Mouse (Mus musculus): ENCODE results near the gene Ehmt1.

Gene Ehmt1

DNA sequence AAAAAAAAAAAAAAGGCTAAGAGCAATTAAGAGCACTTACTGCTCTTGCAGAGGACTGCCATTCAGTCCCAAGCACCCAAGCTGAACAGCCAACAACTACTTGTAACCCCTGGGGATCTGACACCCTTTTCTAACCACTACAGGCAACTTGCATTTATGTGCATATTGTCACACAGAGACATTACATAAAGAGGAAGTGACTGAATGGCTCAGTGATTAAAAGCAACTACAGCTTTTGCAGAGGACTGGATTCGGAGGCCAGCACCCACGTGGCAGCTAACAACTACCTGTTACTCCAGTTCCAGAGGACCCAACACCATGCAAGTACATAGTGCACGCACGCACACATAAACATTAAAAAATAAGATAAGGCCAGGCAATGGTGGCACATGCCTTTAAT, 8.9 kb downstream of the Ehmt1 start:
- no peak for DNase-seq

DNA sequence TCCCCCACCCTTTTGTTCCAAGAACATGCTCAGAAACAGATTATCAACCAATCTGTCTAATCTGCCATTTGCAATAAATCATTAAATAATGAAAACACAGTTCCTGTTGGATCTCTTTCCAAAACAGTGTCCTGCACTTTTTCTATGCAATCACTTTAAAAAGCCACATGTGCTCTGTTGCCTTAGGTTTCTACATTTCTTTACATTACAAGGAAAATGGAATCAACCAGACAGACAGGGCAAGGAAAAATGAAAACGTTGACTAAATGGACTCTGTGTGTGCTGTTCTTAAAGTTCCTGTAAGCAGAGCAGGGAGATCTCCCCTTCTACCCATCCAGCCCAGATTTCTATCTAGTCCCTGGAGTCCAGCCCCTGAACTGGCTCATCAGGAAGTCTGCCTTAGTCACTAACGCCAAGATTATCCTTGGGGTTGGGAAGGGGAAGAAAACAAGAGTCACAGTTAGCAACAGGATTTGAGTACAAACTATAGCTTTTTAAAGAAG, 13.7 kb downstream of the Ehmt1 start:
- DNase-seq: no peak

DNA sequence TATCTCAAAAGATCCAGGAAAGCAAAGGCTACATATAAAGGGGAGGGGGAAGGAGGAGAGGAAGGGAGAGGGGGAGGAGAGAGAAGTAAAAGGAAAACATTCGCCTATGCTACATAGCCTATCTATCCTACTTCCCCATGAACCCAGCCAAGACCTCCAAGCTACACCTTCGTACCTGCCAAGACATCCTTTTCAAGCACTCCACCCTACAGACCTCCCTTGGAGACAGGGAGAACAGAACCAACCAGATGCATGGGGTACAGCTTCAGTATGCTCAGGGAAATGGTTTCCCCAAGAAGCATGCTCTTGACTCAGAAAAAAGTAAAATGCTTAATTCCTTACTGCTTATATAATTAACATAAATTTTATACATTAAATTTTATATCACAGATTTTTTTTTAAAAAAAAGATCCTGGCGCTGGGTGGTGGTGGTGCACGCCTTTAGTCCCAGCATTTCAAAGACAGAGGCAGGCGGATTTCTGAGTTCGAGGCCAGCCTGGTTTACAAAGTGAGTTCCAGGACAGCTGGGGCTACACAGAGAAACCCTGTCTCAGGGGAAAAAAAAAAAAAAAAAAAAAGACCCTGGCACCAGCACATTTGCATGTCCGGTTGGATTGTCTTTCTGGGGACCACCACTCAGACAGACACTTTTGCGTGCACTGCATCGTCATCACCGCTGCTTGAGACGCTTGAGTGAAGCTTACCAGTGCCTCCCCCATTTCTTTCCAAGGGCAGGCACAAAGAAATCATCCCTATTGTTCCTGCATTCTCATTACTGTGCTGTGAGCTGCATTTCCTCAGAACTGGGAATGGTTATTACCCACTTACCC, 14.4 kb downstream of the Ehmt1 start:
- no peak for DNase-seq

DNA sequence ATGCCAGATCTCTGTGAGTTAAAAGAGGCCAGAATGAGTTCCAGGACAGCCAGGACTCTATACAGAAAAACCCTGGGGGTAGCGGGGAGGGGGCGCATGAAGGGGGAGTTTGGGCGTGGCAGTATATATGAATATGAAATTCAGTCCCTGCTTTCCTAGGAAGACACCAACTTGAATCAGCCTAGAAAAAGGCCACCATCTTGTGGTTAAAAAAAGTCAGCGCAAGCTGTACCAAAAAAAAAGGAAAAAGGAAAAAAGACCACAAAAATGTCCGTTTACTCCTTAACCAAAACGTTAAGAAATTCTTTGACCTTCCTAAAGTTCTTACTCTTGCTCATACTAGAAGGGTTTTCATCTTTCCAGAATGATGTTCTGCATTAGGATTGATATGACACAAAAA, 16.4 kb downstream of the Ehmt1 start:
- no peak for DNase-seq

DNA sequence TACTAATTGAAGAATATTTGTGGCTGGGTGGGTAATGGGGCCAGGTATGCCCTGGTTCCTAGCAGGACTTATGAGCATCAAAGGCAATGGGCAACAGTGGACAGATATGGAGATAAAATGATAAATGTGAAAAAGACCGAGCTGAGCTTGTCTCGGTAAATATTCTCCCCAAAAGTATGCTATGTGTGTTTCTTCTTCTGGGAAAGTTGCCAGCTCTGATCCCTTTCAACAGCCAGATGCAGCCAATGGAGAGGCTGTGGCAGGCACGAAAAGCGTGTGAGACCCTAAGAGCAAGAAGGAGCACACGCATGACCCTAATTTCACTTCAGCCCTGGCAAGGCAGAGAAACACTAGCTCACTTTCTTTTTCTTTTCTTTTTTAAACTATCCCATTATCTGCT, 18.4 kb downstream of the Ehmt1 start:
- no peak for DNase-seq

DNA sequence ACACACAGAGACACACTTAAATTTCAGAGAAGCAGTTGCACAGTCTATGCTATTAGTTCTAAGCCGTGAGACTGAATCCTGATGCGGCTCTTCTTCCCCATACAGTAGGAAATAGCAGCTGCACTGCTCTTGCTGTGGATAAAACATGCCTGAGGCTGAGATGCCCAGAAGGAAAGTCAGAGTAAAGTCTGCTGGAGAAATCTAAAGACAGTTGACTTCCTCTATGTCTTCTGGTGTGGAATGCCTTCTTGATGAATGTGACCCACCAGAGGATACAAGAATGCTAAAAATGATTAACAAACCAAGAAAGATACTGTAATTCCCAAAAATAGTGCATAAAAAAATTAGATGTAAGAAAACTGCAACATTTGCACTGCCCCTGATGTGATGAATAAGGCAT, 20.1 kb downstream of the Ehmt1 start:
- no peak for DNase-seq

DNA sequence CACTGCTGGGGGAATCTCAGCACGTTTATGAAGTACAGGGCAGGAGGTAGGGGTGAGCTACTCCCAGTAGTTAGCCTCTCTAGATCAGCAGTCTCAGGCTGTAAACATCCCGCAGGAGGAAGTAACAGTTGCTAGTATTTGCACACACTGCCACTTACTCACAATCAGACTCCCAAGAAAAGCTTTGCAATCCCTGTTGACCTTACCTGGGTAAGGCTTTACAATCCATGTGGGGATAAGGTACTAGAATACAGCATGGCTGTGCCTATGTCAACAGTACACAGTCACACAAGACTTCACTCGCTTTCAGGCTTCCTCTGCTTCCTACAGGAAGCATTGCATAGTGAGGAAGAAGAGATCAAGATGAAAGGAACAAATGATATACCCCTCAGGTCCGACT, 22.7 kb downstream of the Ehmt1 start:
- no peak for DNase-seq

DNA sequence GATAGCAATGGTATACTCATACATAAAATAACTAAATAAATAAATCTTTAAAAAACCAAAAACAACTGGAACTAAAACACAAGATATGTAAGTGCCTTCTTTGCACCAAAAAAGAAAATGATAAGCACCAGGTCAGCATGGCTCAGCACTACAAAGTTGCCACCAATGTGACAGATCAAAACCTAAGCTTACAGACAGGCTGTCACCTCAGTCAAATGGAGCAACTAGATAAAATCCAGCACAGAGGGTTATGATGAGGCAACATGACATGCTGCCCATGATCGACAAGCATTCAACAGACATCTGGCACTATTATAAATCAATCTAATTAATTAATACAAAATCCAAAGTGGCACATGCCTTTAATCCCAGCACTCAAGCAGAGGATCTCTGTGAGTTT, 25.2 kb downstream of the Ehmt1 start:
- DNase-seq: no peak

DNA sequence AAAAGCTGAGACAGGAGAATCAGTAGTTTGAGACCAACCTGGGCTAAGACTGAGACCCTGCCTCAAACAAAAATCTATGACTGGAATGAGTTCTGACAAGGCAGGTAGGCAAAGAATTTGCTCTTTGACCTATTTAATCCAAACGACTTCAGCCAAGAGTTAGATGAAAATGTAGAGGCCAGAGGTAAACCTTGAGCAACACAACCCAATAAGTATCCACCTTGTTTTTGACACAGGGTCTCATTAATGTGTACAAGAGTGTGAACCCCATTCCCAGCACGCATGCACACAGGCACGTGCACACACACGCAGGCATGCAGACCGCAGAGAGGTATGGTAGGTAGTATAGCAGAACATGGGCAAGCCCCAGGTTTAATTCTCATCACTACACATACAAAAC, 27.1 kb downstream of the Ehmt1 start:
- DNase-seq: no peak

DNA sequence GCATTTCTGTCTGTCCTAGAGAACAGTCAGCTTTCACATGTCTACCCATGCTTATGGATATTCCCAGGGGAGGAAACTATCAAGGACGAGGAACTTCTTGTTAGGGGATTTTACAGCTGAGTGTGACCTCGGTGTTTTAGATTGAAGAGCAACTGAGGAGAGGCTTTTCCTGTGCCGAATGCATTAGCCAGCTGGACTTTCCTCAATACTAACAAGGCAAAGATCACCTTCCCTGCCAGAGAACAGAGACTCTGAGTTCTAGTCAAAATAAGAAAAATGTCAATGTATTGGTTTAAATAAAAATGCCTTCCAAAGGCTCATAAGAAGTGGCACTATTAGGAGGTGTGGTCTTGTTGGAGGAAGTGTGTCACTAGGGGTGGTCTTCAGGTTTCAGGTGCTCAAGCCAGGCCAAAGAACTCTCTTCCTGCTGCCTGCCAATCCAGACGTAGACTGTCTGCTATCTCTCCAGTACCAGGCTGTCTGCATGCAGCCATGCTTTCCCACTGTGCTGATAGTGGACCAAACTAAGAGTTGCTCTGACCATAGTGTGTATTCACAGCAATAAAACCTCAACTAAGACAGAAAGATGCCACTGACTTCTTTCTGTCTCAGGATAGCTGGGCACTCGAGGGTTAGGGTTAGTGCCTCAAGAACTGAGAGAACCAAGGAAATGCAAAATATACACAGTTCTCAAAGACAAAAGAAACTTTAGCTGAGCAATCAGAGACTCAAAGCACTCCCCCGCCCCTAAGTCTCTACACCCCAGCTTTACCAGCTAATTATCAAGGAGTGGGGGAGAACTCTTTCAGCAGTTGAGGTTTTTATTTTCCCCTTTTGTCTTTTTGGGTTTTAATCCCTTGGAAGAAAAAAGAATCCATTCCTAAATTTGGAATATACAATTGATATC, 28.6 kb downstream of the Ehmt1 start:
- DNase-seq: no peak

DNA sequence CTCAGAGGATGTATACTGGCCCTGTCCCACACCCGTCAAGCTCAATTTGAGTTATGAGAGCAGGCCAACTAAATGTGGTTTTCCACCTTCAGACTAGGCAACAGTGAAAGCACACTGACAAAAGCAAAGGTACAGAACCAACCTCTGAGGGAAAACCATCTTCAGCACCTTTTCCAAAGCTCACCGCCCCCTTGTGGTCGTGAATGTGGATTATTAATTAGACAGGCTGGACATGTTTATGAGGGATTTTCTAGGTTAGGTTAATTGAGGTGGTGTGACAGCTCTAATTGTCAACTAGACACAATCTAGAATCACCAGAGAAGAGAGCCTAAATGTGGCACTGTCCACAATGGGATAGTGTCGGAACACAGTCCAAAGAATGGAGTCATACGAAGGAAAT, 30.5 kb downstream of the Ehmt1 start:
- no peak for DNase-seq

DNA sequence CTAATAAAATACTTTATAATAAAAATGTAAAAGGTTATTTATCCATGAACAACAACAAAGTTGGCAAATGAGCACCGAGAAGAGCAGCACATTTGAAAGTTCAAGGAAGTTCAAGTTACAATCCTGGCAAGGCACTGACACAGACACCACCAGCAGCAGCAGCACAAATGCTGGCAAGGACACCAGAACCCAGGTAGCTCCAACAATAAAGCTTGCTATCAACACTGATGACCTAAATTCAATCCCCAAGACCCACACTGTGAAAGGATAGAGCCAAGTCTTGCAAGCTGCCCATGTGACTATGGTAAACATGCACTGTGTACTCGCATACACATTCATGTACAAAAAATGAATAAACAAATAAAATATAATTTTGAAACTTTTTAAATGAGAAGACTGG, 38.7 kb downstream of the Ehmt1 start:
- no peak for DNase-seq

DNA sequence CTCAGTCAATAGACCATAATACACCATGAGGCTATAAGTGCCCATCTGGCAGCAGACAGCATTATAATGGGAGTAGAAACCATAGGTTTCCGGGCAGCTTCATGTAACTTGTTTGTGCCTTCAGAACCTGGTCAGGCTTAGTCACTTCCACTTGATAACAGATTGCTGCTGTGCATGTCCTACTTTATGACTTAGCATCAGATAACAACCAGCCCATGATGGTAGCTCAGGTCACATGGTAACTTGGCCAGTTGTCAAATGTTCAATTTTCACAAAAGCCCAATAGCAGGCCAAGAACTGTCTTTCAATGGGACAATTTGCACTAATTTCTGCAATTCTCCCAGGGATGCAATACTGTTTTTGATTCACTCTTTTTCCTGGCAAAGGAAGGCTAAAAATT, 48.5 kb downstream of the Ehmt1 start:
- no peak for DNase-seq

DNA sequence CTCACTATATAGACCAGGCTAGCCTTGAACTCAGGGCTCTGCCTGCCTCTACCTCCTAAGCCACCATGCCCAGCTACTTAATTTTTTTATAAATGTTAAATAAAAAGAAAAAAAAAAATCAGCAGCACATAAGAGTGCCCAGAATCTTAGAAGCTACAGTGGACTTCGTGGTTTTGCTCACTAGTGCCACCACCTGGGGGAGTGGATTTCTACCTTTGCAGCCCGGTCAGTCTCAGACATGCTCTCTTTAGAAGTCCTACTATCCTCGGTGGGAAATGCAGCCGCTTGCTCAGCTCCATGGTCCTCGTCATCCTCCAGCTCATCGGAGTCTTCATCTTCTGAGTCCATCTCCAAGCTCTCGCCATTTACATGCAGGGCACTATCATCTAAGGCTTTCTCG, 56.4 kb downstream of the Ehmt1 start:
- no peak for DNase-seq

DNA sequence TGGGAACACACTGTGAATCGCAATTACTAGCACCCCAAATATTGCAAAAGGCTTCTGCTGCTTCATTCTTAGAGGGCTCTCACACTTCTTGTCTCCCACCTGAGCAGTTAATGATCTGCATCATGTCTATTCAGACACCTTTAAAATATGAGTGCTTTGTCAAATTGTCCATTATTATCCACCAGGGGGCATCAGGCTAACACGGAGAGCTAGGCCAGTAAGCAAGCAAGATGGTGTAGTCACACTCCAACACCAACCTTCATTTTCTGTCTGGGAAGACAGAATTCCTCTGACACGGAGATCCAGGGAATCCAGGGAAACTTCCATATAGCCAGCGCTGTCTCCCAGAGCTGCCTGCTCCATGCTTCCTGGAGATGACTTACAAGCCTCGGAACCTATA, 67.0 kb downstream of the Ehmt1 start:
- DNase-seq: no peak

DNA sequence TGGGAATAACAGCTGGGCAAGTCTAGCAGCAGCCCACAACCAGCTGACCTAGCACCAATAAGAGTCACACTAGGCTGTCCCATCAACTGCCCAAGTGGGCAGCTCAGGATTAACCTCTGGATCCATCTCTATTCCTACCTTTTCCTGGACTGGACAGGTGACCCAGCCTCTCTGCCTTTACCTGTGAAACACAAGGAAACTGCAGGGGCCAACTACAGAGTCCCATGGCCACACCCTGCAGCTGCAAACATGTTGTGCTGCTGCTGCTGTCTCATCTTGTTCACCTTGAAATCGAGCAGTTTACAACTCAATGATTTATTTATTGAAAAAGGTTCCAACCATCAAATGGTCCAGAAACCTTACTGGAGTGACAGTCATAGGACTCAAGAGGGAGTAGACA, 72.9 kb downstream of the Ehmt1 start:
- DNase-seq: no peak

DNA sequence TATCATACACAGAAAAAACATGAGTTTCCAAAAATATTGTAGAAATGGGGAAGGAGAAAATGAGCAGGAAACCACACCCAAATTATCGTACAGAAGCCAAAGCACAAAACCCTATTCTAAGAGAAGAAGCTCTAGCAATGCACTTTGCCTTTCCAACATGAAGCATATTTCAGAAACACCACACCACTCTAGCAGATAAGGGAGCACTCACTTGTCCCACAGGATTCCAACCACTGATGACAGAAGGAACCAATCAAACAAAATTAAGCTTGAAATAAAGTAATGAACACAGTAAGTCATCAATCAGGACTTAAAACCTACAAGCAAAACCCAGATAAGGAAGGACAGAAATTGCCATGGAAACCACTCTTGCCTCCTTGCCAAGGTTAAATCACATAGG, 74.2 kb downstream of the Ehmt1 start:
- no peak for DNase-seq

DNA sequence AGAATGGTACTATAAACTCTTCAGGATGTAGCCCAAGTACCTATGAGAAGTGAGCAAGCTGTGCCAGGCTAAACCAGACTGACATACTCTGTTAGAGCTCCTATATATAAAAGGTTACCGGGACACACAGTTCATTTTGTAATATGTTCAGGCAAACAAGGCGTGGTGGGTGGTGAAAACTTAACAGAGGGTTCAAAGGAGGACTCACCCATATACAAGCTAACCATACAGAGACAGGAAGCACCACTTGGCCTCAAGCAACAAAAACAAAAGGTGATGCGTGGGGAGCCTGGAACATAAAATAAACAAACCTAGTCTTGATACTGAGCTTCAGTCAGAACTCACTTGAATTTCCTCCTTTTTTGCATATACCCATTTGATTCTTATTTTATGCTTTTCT, 88.8 kb downstream of the Ehmt1 start:
- no peak for DNase-seq

DNA sequence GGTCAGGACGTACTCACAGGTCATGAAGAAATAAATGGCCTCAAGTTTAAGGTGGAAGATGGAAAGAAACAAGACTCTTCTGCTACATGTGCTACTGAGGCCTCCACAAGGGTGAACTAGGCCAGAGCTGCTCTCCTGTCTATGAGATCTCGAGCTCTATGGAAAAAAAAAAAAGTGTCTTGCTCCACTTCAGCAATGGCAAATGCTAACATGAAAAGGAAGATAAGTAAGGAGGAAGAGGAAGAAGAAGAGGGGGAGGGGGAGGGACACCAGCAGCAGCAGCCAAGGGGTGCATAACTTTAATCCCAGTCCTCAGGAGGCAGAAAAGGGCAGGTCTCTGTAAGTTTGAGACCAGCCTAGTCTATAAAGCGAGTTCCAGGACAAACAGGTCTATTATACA, 109.7 kb downstream of the Ehmt1 start:
- DNase-seq: no peak

DNA sequence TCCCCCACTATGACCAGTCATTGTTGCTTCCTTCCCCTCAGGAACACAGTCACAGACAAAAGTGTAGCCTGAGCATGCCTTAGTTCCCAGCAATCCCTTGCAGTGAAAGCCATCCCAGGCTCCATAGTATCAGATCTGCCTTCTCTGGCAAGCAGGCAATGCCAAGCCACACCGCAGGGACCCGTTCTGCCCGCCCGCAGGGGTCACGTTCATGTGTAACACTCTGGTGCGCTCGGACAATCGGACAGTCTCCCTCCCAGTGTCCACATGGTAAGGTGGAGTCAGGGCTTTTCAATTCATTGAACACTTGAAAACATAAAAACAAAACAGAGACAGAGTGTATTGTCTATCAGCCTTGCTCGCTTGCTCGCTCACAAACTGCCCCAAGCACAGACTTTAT, 111.7 kb downstream of the Ehmt1 start:
- no peak for DNase-seq

DNA sequence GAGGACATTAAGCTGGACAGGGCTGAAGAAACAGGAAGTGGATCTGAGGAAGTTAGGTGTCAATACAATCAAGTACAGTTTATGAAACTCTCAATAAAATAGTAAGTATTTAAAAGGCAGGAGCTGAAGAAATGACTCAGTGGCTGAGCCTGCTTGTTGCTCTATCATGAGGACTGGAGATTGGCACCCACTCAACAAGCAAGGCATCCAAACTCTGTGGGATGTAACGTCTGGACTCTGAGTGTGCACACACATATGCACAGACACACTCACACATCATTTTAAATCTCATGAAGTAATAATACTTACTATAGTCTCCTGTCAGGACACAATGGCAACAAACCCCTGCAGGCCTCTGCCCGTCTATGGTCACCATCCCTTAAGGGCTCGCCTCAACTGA, 112.4 kb downstream of the Ehmt1 start:
- DNase-seq: no peak

DNA sequence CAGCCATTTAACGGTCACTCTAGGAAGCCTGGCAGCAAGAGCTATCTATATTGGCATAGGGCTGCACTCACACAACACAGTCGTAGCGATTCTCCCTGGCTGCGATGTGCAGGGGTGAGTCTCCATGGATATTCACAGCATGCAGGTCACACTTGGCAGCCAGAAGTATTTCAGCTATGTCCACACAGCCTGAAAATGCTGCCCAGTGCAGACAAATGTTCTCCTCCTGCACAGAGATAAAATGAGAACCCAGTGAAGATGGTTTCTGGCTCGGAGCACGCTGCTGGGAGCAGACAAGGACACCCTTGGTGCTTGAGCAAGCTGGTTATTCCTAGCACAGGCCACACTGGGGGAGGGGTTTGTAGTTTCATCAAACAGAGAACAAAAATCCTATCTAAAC, 113.3 kb downstream of the Ehmt1 start:
- DNase-seq: no peak

DNA sequence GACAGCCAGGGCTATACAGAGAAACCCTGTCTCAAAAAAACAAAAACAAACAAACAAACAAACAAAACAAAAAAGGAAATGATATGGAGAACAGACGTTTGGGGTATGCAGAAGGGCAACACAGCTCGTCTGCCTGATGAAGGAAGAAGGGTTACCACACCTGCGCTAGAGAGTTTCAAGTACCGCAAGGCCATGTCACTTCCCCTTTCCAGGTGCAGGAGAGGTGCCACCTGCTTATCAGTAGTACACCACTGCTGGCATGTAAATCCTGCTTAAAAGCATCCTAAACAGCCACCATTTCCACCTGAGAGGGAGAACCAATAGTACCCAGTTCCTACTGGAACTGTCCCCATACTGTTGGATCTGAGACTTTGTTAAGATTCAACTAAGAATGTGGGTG, 113.8 kb downstream of the Ehmt1 start:
- DNase-seq: no peak

DNA sequence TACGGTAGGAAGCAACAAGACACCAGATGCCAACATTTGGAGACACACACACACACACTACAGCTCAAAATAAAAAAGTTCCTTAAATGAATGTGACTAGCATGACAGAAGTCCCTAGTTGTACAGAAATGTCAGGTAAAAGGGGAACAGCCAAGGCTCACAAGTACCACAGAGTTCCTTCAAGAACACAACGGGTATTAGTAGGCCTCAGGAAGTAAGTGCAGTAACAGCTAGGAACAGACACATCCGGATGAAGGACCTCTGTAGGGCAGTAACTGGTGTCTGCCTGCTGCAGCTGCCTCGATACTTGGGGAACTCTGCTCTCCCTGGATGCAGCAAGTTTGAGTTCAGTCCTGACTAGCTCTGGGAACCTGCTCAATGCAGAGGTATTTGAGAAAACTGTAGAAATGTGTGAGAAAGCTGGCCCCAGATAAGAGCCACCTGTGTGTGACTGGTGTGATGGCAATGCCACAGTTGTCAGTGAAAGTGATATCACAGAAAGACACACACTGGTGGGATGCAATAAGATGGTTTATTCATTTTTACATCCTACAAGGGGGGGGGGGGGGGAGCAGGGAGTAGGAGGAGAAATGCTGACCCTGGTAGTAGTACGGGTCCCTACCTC, 122.5 kb downstream of the Ehmt1 start:
- no peak for DNase-seq
